Mouse (Mus musculus) layer of hippocampus, adult 9-11 months (tissue): ENCODE data around the gene Llph.
"Not testable (repeated sequence)": the region's sequence is repeated elsewhere in the genome, so short reads cannot be mapped to it uniquely, and the experiment has no call there.

Source experiments
- DNase-seq: peaks from one replicate; pipeline ENCODE4 v3.0.0; 2022

Llph gene

DNA sequence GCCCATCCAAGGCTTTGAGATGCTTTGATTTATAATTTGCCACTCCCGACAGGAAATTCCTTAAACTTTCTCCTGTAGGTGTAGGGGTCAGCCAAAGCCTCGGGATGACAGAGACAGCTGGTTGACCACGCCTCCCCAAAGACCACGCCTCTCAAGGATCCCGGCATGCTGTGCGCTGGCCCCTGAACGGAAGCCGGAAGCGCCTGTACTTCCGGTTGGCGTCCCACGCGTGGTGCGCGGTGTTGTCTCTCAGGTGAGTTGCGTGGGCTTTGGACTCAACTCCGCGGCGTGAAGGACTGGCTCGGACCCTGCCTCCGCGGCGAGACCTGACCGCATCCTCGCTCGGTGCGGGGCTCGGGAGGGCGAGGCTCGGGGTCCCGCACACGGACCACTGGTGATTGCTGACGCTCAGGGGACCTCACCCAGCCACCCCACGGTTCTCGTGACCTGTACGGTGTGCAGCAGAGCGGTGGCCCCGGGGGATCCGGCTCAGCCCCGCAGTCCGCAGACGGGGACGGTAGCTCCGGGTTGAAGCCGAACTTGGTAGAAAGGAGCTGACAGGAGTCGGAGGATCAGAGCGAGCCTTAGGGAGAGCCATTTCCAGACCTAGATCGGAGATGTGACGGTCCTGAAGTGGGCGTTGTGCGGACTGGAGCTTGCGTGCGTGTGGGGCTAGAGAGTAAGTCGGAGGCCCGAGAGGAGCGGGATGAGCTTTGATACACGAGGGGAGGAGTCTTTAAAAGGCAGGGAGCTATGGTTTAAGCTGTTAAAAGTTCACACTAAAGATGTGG lies at the start of gene Llph:
Gene Llph (plus strand): TSS at position 200 of the 791 bp plus-strand sequence.
- peak; percentile 84 for DNase-seq

DNA sequence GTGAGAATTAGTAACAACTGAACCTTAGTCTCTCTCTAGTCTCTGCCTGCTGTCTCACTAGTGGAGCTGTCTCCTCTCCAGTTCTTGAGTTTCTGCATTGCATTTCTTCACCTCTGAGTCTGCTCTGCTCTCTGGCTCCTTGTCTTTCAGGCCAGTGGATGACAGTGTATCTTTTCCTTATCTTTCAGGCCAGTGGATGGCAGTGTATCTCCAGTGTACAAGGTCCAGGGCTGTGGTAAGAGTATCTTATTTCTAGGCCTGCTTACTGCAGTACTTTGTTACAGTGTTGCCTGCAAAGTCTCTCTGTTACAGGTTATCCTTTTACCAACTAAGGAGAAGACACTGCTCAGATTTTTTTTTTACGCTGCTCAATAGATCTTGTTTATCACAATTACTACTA lies 44.0 kb upstream of the Llph start:
- no peak for DNase-seq

DNA sequence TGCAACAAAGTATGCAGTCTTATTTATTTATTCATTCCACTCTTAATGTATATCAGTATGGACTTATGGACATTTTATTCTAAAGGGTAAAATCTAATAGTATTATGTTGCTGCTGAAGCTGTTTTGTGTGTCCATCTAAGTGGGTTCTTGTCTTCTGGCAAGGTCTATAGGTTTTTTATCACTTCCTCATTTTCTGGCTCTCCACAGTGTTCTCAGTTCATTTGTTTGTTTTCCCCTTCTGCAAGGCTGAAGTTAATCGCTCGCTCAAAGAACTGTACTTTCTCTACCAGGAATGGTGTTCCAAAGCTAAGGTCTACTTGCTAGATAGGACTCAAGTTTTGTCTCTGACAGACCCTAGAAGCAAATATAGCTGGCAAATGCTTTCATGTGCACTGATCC lies 43.5 kb upstream of the Llph start:
- no peak for DNase-seq

DNA sequence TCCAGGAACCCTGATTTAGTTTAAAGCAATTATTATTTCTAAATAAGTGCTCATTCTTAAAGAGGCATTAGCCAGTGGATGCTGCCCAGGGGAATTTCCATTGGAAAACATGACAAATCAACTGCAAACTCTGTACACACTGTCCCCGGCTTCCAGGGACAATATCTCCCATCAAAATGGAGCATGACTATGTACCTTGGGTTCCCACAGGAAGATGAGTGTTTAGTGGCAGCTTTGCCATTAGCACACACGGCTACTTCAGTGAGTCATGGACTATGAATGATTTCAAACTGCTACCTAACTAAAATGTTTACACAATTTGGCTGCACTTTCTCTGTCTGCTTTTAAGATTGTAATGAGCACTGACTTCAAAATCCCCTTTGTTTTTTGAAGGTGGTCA lies 38.4 kb upstream of the Llph start:
- no peak for DNase-seq

DNA sequence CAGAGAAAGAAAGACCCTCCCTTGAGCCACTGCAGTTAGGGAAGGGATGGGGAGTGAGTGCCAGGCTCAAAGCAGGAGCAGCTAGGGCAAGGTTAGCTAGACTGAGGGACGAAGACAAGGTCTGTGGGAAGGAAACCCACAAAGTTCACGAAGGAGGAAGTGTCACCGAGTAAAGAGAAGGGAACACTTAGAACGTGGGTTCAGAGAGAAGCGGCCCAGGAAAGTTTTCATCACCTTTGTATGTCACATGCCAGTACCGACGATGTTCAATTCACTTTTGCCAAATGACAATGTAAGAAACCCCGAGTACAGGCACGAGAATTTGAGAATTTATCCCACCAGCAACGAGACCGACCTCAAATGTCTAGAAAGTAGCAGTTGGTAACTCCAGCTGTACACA lies 37.6 kb upstream of the Llph start:
- DNase-seq, result no peak

DNA sequence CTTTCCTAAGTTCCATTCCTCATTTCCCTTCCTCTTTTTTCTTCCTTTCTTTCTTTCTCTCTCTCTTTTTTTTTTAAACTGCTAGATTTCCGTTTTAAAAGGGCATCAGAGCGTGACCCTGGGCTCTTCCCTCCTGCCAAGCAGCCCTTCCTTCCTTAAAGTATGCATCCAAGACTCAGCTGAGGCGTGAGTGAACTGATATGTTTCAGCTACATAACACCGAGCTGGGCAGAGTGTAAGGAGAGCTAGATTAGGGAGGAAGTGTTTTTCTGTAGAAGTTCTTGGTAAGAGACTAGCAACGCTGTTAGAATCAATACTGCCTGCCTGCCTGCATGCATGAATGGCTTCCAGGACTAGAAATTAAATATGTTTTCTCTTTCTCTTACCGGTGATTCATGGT lies 37.1 kb upstream of the Llph start:
- no peak for DNase-seq

DNA sequence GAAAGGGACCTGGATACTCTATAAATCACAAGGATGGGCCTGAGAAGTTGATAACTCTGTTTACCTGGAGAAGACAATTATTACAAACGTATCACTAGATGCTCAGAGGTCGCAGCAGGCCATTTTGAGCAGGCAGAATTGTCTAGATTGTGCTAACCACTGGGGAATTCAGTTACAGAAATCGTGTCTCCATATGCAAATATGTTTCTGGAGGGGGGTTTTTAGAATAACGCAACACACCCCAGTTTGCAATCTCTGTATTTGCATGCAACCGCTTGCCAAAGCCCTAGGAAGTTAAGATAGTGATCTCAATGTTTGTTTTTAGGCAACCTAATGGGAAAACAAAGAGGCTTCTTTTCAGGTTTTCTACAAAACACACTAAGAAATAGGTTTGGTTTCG lies 35.7 kb upstream of the Llph start:
- DNase-seq, result no peak

DNA sequence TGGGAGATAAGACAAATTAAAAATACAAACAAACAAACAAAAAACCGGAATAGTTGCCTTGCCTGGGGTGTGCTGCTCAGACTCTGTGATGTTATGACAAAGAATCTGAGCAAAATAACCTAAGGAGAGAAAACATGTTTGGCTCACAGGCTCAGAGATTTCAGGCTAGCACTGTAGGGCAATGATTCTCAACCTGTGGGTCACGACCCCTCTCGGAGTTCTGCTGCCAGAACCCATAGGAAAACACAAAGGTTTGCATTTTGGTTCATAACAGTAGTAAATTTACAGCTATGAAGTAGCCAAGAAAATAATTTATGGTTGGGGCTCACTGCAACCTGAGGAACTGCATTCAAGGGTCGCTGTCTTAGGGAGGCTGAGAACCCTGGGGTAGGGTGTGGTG lies 34.6 kb upstream of the Llph start:
- no peak for DNase-seq

DNA sequence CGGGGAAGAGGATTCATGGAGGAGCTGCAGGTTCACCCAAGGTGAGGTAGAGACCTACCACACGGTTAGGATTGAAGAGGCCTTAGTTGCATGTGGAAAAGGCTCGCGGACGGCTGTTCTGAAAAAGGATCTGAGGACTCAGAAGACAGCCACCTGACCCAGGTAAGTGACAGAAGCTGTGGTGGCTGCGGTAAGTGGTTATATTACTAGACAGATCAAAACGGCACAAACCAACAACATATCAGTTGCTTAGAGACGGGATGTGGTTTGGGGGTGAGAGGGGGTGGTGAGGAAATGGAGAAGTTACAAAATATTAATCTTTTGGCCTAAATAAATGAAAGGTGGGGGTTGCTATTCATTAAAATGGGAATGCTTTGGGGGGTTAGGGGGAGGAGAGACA lies 33.6 kb upstream of the Llph start:
- DNase-seq, result no peak

DNA sequence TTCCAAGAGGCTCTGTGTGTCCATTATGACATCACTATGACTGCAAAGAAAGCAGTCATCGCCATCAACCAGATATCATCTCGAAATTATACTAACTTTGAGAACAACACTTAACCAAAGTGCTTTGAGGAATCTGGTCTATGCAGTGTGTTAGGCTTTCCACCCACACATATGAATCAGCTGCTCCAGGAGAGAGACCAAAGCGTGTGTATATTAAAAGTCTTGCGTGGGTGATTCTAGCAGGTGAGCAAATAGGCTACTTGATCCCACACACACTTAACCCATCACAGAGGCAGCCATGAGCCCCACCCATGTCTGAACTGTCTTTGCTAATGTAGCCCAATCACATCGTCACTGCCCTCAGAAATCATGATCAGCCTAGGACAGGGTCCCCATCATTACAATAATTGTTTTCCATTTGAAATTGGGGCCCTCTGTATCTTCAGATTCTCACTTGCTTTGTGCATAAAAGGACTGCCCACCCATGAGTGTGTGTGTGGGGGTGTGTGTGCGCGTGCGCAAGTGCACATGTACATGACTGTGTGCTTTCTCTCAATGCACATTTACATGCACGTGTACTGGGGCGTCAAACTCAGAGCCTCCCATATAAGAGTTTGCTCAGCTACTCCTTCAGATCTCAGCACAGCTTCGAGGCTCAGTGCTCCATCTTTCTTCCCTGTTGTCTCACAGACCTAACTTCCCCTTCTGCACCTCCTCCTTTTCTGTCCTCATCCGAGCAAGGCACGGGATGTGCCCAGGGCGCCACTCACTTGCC lies 29.6 kb upstream of the Llph start:
- no peak for DNase-seq

DNA sequence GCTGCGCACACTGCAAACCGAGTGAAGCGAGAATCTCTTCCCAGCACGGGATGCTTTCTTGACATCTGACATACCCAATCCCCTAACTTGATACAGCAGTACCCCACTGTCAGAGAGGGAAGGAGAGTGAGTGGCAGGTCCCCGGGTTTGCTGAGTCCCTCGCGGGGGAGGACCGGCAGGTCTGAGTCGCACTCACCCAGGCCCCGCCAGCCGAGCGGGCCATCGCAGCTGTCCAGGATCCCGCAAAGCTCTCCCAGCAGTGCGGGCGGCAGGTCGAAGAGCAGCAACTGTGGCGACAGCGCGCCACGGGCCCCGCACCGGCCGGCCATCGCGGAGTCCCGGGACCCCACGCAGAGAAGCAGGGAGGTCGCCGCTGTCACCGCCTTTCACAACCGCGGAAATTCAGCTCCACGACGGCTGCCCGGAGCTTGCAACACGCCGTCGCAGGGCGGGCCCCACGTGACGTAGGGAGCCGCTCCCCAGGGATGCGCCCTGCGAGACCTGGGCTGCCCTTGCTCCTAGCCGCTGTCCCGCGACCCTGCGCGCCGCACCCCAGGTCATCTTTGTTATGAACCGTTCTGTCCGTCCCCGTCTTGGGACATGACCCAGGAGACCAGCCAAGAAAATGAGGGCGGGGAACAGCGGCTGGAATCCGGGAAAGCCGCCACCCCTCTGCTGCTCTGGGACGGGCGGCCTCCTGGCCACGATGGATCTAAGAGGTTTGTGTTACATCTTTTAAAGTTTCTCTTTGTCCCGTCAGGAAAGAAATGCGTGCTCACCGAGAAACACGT lies 25.5 kb upstream of the Llph start, which contains the start of gene Tmbim4:
Gene Tmbim4 (plus strand): TSS at position 460 of the 791 bp plus-strand sequence.
- DNase-seq, result peak; percentile 9

DNA sequence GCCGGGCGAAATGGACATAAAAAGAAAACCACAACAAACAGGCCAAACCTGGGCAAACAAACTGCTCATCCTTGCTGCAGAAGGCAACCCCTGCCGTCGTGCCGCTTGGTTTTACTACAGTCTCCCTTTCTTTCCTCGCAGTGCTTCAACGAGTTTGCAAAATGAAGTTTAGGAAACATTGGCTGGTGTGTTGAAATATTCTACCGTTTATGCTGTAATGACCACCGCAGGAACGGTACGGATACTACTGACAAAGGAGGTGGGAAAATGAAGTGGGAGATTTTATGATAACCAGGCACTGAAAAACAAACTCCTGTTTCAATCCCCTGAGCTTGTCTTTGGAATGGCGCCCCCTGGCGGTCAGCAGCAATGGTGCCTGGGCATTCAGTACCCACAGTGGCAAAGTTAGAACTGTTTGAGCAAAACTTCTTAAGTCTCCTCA lies 24.9 kb upstream of the Llph start, which contains the start of gene Irak3:
Gene Irak3 (minus strand): TSS at position 170 of the 442 bp plus-strand sequence.
- DNase-seq, result peak; percentile 48

DNA sequence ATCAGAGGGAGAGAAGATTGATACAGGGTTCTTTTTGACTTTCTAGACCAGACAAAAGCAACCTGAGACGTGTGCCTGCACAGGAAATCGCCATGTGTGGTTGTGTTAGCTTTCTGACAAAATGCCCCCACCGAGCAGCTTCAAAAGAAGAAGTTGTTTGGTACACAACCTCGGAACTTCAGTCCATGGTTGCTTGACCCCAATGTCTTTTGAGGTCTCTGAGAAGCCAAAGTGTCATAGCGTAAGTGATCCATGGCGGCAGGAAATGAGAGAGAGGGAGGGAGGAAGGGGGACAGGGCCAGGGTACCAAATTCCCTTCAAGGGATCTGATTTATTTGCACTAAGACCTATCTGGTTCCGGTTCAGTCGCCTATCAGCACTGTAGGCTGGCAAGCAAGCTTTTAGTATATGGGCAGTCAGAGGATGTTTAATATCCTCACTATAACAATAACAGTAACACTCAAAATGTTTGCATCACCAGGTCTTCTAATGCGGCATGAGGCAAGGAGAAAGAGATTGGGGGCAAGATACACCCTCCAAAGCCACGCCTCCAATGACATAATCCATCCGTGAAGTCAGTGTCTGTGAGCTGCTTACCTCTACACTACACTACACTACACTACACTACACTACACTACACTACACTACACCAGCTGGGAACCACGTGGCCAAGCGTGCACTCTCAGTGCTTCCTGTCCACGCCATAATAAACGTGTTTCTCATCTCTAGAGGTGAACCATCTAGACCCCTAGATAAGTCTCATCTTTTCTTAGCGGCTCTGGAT lies 24.2 kb upstream of the Llph start:
- no peak for DNase-seq

DNA sequence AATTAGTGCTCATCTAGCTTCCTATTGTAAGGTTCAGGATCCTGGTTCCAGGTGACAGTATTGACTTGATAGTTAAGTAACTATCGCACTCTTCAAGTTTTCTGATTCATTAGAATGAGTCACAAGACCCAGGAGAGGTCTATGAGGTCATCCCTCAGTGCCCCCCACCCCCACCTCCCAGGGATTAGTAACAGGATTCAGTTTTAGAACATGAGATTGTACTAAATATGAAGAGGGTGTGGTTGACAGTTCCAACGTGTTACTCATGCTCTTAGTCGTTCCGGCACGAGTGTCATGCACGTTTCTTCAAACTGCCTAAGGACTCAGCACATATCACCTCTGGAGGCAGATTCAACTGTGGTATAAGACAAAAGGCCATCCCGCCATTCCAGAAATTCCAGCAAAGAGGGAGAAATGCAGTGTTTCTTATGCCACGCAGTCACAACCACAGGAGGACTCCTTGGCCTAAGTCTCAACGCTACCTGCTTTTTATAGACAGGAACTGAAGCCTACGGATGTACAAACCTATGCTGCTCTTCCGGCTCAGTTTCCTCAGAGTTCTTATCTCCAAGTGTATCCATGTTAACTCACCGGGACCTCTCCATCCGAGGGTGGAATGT lies 22.2 kb upstream of the Llph start:
- DNase-seq, result no peak

DNA sequence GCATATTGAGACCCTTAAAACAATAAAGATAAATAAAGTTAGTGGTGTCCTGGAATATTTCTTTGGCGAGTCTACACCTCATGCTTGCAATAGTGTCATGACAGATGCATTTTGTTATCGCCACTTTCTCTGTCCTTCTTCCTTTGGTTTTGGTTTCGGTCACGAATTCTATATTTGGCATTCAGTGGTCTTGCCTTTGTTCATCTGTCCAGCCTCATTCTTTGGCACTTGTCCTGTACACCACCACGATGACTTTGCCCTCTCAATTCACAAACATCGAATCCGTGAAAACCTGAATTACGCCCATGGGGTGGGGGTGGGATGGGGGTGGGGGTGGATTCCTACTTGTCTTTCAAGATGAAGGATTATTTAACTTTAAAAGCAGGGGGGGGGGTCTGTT lies 18.9 kb upstream of the Llph start:
- DNase-seq, result no peak

DNA sequence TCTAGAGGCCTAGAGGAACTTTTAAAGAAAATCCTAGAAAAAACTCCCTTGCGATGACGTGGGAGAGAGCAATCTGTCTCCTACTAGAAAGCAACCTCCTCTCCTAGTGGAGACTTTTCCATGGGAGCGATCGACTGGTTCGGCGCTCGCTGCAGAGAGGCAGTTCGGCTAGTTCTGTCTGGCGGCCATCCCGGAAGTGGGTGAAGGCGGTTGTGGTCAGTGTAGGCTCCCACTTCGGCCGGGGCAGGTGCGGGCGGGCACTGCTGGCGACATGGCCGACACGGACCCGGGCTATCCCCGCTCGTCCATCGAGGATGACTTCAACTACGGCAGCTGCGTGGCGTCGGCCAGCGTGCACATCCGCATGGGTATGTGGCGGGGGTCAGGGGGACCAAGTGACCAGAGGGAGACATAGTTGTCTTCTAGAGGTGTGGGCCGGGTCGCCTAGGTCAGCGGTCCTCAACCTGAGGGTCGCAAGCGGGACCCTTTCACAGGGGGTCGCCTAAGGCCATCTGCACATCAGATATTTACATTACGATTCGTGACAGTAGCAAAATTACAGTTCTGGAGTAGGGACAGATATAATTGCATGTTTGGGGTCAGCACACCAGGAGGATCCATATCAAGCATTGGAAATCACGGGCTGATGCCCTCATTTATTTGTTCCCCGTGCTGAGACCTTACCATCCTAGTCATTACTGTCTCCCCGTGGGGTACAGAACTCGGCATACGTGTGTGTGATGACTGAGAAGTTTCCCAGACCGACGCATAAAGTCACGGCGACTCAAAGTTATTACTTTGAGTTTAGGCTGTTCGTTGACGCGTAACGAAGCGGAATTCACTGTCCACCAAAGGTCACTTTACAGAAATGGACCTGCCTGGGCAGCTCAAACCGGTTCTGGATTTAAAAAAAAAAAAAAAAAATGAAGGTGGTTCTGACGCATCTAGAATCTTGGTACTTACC lies 18.0 kb upstream of the Llph start:
- DNase-seq, result peak; percentile 89

DNA sequence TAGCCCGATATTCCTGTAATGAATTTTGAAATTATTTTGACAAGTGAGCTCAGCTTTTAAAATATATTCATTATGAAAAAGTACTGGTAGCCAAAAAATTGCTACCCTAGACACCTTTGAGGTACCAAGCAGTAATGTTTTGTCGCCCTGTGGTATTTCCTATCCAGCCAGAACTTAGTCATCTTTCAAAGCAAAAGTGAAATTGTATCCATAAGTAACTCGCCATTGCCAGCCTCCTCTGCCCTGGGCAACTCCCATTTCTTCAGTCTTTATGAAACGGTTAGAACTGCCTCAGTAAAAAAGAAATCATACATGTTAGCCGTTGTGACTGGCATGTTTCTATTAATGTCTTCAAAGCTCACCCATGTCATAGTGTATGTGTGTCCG lies 17.3 kb upstream of the Llph start:
- no peak for DNase-seq

DNA sequence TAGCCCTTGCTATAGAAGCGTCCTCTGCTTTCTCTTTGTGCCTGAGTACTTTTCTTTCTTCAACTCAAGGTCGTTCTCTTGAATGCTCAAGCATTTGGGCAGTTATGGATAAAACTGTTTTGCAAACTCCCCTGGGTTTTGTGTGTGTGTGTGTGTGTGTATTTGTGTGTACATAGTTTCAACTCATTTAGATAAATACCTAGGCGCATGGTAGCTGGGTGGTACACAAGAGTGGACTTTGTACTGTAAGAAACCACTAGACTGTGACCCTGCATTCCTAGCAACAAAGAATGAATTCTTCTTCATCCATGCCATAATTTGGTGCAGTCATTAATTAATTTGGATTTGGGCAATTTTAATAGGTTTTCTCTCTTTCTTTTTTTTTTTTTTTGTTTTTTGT lies 16.8 kb upstream of the Llph start:
- no peak for DNase-seq

DNA sequence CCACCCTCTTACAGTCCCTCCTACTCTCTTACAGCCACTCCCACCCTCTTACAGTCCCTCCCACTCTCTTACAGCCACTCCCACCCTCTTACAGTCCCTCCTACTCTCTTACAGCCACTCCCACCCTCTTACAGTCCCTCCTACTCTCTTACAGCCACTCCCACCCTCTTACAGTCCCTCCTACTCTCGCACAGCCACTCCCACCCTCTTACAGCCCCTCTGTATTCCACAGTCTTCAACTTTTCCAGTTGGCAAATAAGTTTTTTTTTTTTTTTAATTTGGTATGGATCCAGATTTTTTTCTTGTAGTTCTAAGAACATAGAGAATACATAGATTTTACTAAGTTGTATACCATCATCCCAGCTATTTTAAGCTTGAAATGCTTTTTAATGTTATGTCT lies 9.8 kb upstream of the Llph start:
- not testable (repeated sequence) for DNase-seq

DNA sequence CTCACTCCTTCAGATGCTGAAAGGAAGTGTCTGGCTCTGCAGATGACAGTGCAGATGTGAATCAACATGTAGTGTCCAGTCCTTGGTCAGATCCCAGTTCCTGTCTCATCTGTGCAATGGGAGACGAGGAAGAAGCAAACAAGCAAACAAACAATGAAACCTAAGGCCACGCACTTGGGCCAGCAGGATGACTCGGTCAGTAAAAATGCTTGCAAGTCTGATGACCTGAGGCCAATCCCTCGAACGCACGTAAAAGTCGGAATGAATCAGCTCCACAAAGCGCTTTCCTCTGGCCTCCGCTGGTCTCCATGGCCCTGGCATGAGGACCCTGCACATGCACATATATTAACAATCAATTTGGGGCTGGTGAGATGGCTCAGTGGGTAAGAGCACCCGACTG lies 7.9 kb upstream of the Llph start:
- DNase-seq, result no peak
